In genomic region chr5:136982338-136982930, GRCm38 (mm10) we compare ENCODE assay signal across 10 mouse cellular contexts. TPM values are rescaled to one million over a fixed set of nuclear protein-coding genes. Genes with fewer than 3 reads are reported as not detected.
DNase-seq lines count a peak whose midpoint lies in the region; ATAC-seq and TF ChIP-seq lines count a peak whose summit lies in the region.
"Had no signal": no experiment of that assay in that cellular context is flagged by ENCODE, and none has a peak within 500 bp of the region (broad histone marks: within the 10 kb centered on the region; RNA-seq: fewer than 3 reads in every experiment).

No protein-coding gene starts in this region.

- peak; percentile 47 for DNase-seq in kidney, adult 2 months
- DNase-seq in embryo, embryonic 11 days: peak; percentile 61
- peak; percentile 60 for DNase-seq in neural tube, embryonic 11.5 days (ENCODE audit: low spot score)
- no peak for DNase-seq in frontal cortex, postnatal 14 days (ENCODE audit: low spot score in 2 of 2)

- ATAC-seq in kidney, embryonic 16.5 days (ENCODE audit: low FRiP score, low TSS enrichment): no peak; the same call in 1 of the 2 replicates
- no peak for ATAC-seq in neural tube, embryonic 11.5 days (ENCODE audit: insufficient read depth, low FRiP score, low TSS enrichment)

- H3K79me3 ChIP-seq in C2C12 (ENCODE audit: low read depth): no peaks in the 10 kb centered on the region

- H3K4me1 ChIP-seq in kidney, adult 2 months (ENCODE audit: control insufficient read depth, insufficient read depth, low read length): peaks cover 4% of the 10 kb centered on the region; the same call in 1 of the 2 replicates
- peaks cover 7% of the 10 kb centered on the region; the same call in 1 of the 2 replicates for H3K4me1 ChIP-seq in kidney, embryonic 16.5 days (ENCODE audit: insufficient read depth, low read length)
- no peaks in the 10 kb centered on the region for H3K4me1 ChIP-seq in ES-Bruce4 (ENCODE audit: control insufficient read depth, insufficient read depth, low read length)
- peaks cover 5% of the 10 kb centered on the region; the same call in 1 of the 2 replicates for H3K4me1 ChIP-seq in neural tube, embryonic 11.5 days (ENCODE audit: control insufficient read depth, insufficient read depth, low read length)

- no peaks in the 10 kb centered on the region for H3K36me3 ChIP-seq in kidney, adult 2 months (ENCODE audit: control insufficient read depth, insufficient read depth, low read length)
- peaks cover 14% of the 10 kb centered on the region for H3K36me3 ChIP-seq in kidney, embryonic 16.5 days (ENCODE audit: insufficient read depth, low read length)
- H3K36me3 ChIP-seq in C2C12 (ENCODE audit: control insufficient read depth, insufficient read depth) (peaks cover 24% of the 10 kb centered on the region), ES-Bruce4 (ENCODE audit: control insufficient read depth, insufficient read depth, low read length, poor library complexity, severe bottlenecking) (no peaks in the 10 kb centered on the region)
- 0 out of 2 replicates have a peak, but pooled peaks cover 2% of the 10 kb centered on the region for H3K36me3 ChIP-seq in neural tube, embryonic 11.5 days (ENCODE audit: control insufficient read depth, insufficient read depth, low read length)

- no peaks in the 10 kb centered on the region for H3K9me3 ChIP-seq in kidney, embryonic 16.5 days (ENCODE audit: low read length)
- H3K9me3 ChIP-seq in ES-Bruce4 (replicated peaks; ENCODE audit: control insufficient read depth, insufficient read depth, low read length, poor library complexity, severe bottlenecking): no peaks in the 10 kb centered on the region
- H3K9me3 ChIP-seq in neural tube, embryonic 11.5 days (ENCODE audit: control insufficient read depth, low read length): no peaks in the 10 kb centered on the region
- H3K9me3 ChIP-seq: embryonic facial prominence, embryonic 15.5 days; limb, embryonic 15.5 days; stomach, embryonic 15.5 days had no signal

- TF ChIP-seq POLR2A in kidney, adult 2 months (IDR thresholded peaks at IDR 0.05; ENCODE audit: low read depth, low read length): no peak
- no peak for TF ChIP-seq POLR2A in ES-Bruce4 (IDR thresholded peaks at IDR 0.05; ENCODE audit: insufficient read depth, low read length)

- no peaks in the 10 kb centered on the region for H3K27me3 ChIP-seq in kidney, adult 2 months (replicated peaks; ENCODE audit: control insufficient read depth, insufficient read depth, low read length)
- no peaks in the 10 kb centered on the region for H3K27me3 ChIP-seq in kidney, embryonic 16.5 days (ENCODE audit: insufficient read depth, low read length)
- H3K27me3 ChIP-seq in C2C12 (ENCODE audit: control insufficient read depth, insufficient read depth, insufficient read length): no peaks in the 10 kb centered on the region
- no peaks in the 10 kb centered on the region for H3K27me3 ChIP-seq in ES-Bruce4 (ENCODE audit: control insufficient read depth, insufficient read depth, low read length, poor library complexity, severe bottlenecking)
- H3K27me3 ChIP-seq in neural tube, embryonic 11.5 days (ENCODE audit: control insufficient read depth, insufficient read depth, low read length): no peaks in the 10 kb centered on the region
- H3K27me3 ChIP-seq: embryonic facial prominence, embryonic 15.5 days; limb, embryonic 15.5 days; stomach, embryonic 15.5 days had no signal

- no peak for TF ChIP-seq EP300 in ES-Bruce4 (IDR thresholded peaks at IDR 0.05; ENCODE audit: insufficient read depth, low read depth, low read length)

- WGBS in kidney, adult 2 months: 42% methylated on average over 16 of the region's 16 CpGs
- 53% methylated on average over 14 of the region's 16 CpGs for WGBS in kidney, embryonic 16.5 days
- WGBS in neural tube, embryonic 11.5 days: 52% methylated on average over 15 of the region's 16 CpGs

- H3K4me3 ChIP-seq in kidney, adult 2 months (ENCODE audit: insufficient read depth, low read depth, low read length): no peak overlapping the region
- H3K4me3 ChIP-seq in kidney, embryonic 16.5 days (ENCODE audit: low read length): no peak overlapping the region
- H3K4me3 ChIP-seq in C2C12 (ENCODE audit: insufficient read depth, poor library complexity, severe bottlenecking) (no peak overlapping the region), ES-Bruce4 (ENCODE audit: low read depth, low read length) (no peak overlapping the region)
- no peak overlapping the region for H3K4me3 ChIP-seq in neural tube, embryonic 11.5 days (ENCODE audit: low read depth, low read length)
- H3K4me3 ChIP-seq: embryonic facial prominence, embryonic 15.5 days; limb, embryonic 15.5 days; stomach, embryonic 15.5 days had no signal

- H3K9ac ChIP-seq in kidney, embryonic 16.5 days (replicated peaks; ENCODE audit: low read length): no peak overlapping the region
- no peak overlapping the region for H3K9ac ChIP-seq in ES-Bruce4 (ENCODE audit: low read depth, poor library complexity, severe bottlenecking)
- no peak overlapping the region for H3K9ac ChIP-seq in neural tube, embryonic 11.5 days (ENCODE audit: low read length)
- H3K9ac ChIP-seq: embryonic facial prominence, embryonic 15.5 days; limb, embryonic 15.5 days; stomach, embryonic 15.5 days had no signal

- TF ChIP-seq CTCF in kidney, adult 2 months (conservative IDR thresholded peaks at IDR 0.05; ENCODE audit: insufficient read depth, insufficient read length, low read depth, low read length): peak; percentile 57
- TF ChIP-seq CTCF in C2C12 (IDR thresholded peaks at IDR 0.05; ENCODE audit: control insufficient read depth, insufficient read depth, insufficient read length) (peak; percentile 35), ES-Bruce4 (IDR thresholded peaks at IDR 0.05; ENCODE audit: low read depth, low read length) (peak; percentile 47)

- H3K27ac ChIP-seq in kidney, adult 2 months (ENCODE audit: insufficient read depth, low read depth, low read length): no peak overlapping the region
- H3K27ac ChIP-seq in kidney, embryonic 16.5 days (ENCODE audit: low read length): no peak overlapping the region
- no peak overlapping the region for H3K27ac ChIP-seq in ES-Bruce4 (ENCODE audit: insufficient read depth, low read length)
- no peak overlapping the region for H3K27ac ChIP-seq in neural tube, embryonic 11.5 days (ENCODE audit: low read depth, low read length)
- H3K27ac ChIP-seq: embryonic facial prominence, embryonic 15.5 days; limb, embryonic 15.5 days; stomach, embryonic 15.5 days had no signal

- H3K4me2 ChIP-seq in kidney, embryonic 16.5 days (replicated peaks; ENCODE audit: low read depth, low read length): no peak overlapping the region
- no peak overlapping the region for H3K4me2 ChIP-seq in neural tube, embryonic 11.5 days (ENCODE audit: low read depth)
- H3K4me2 ChIP-seq: embryonic facial prominence, embryonic 15.5 days; limb, embryonic 15.5 days; stomach, embryonic 15.5 days had no signal

- peaks cover 18% of the 10 kb centered on the region for H3K79me2 ChIP-seq in C2C12 (ENCODE audit: control insufficient read depth, insufficient read depth)

- H3ac ChIP-seq in C2C12 (ENCODE audit: control insufficient read depth, insufficient read length, low read depth): no peak overlapping the region

TF ChIP-seq in C2C12, 6 proteins besides CTCF, POLR2A, EP300 and RAD21:
- TF ChIP-seq MAX (IDR thresholded peaks at IDR 0.05) (no peak), CEBPB (IDR thresholded peaks at IDR 0.05; ENCODE audit: low read depth) (no peak), MYOG (IDR thresholded peaks at IDR 0.05; ENCODE audit: control insufficient read depth, extremely low read depth, insufficient read length) (no peak), USF1 (IDR thresholded peaks at IDR 0.05; ENCODE audit: low read depth) (no peak), MYOD1 (IDR thresholded peaks at IDR 0.05; ENCODE audit: control insufficient read depth, insufficient read length, low read depth) (no peak), FOSL1 (IDR thresholded peaks at IDR 0.05; ENCODE audit: insufficient read depth, low read length, poor library complexity, severe bottlenecking) (no peak)

RNA-seq across cellular contexts. Expression of gene Plod3, which starts 4.4 kb away (rescaled TPM):
- polyA plus RNA-seq in kidney, adult 2 months (2012; rRNA removed): 44.0 and 46.9 TPM in 2 replicates
- polyA plus RNA-seq in kidney, embryonic 16.5 days (2015; fragmentation: Nextera tagmentation; extraction: Ambion mirVana): 59.7 and 64.4 TPM in 2 replicates
- polyA plus RNA-seq in C2C12 (2012; fragmentation: generic; extraction: Trizol) (140 TPM), ES-Bruce4 (2011; ENCODE audit: insufficient read depth, insufficient read length, low read depth, missing spikeins) (29.3 and 33.9 TPM in 2 replicates)
- polyA plus RNA-seq in neural tube, embryonic 11.5 days (2014; fragmentation: Nextera tagmentation; extraction: Ambion mirVana): 31.8 and 34.8 TPM in 2 replicates

RNA-seq across cellular contexts. Expression of gene Znhit1, which starts 5.4 kb away (rescaled TPM):
- polyA plus RNA-seq in kidney, adult 2 months (2012; rRNA removed): 99.7 and 105 TPM in 2 replicates
- 90.5 and 97.7 TPM in 2 replicates for polyA plus RNA-seq in kidney, embryonic 16.5 days (2015; fragmentation: Nextera tagmentation; extraction: Ambion mirVana)
- polyA plus RNA-seq in C2C12 (2012; fragmentation: generic; extraction: Trizol) (101 TPM), ES-Bruce4 (2011; ENCODE audit: insufficient read depth, insufficient read length, low read depth, missing spikeins) (26.6 and 27.0 TPM in 2 replicates)
- polyA plus RNA-seq in neural tube, embryonic 11.5 days (2014; fragmentation: Nextera tagmentation; extraction: Ambion mirVana): 103 and 106 TPM in 2 replicates

RNA-seq across cellular contexts. Expression of gene Cldn15, which starts 16.0 kb away (rescaled TPM):
- 28.2 and 33.1 TPM in 2 replicates for polyA plus RNA-seq in kidney, adult 2 months (2012; rRNA removed)
- 4.0 and 4.9 TPM in 2 replicates for polyA plus RNA-seq in kidney, embryonic 16.5 days (2015; fragmentation: Nextera tagmentation; extraction: Ambion mirVana)
- polyA plus RNA-seq in C2C12 (2012; fragmentation: generic; extraction: Trizol) (5.1 TPM), ES-Bruce4 (2011; ENCODE audit: insufficient read depth, insufficient read length, low read depth, missing spikeins) (not detected in 2 replicates)
- not detected in 2 replicates for polyA plus RNA-seq in neural tube, embryonic 11.5 days (2014; fragmentation: Nextera tagmentation; extraction: Ambion mirVana)

RNA-seq across cellular contexts. Expression of gene Fis1, which starts 29.4 kb away (rescaled TPM):
- 276 and 313 TPM in 2 replicates for polyA plus RNA-seq in kidney, adult 2 months (2012; rRNA removed)
- polyA plus RNA-seq in kidney, embryonic 16.5 days (2015; fragmentation: Nextera tagmentation; extraction: Ambion mirVana): 291 and 296 TPM in 2 replicates
- polyA plus RNA-seq in C2C12 (2012; fragmentation: generic; extraction: Trizol) (311 TPM), ES-Bruce4 (2011; ENCODE audit: insufficient read depth, insufficient read length, low read depth, missing spikeins) (87.8 and 97.5 TPM in 2 replicates)
- polyA plus RNA-seq in neural tube, embryonic 11.5 days (2014; fragmentation: Nextera tagmentation; extraction: Ambion mirVana): 285 and 320 TPM in 2 replicates

RNA-seq across cellular contexts. Expression of gene Vgf, which starts 43.8 kb away (rescaled TPM):
- 0.03 and 0.08 TPM in 2 replicates for polyA plus RNA-seq in kidney, adult 2 months (2012; rRNA removed)
- 0.24 and 0.28 TPM in 2 replicates for polyA plus RNA-seq in kidney, embryonic 16.5 days (2015; fragmentation: Nextera tagmentation; extraction: Ambion mirVana)
- polyA plus RNA-seq in C2C12 (2012; fragmentation: generic; extraction: Trizol) (0.28 TPM), ES-Bruce4 (2011; ENCODE audit: insufficient read depth, insufficient read length, low read depth, missing spikeins) (3.7 and 5.7 TPM in 2 replicates)
- 1.2 and 1.5 TPM in 2 replicates for polyA plus RNA-seq in neural tube, embryonic 11.5 days (2014; fragmentation: Nextera tagmentation; extraction: Ambion mirVana)

Comparison
In these comparisons a context has a peak if more than half of its experiments do, and no peak if none do; other contexts are left out.
1. DNase-seq: peak in kidney, adult 2 months (single experiment), embryo, embryonic 11 days (single experiment) and neural tube, embryonic 11.5 days (single experiment); none in frontal cortex, postnatal 14 days (0 of 2).
2. Peak in every context shown above with its lines, with median percentiles within 50 percentile points of each other: CTCF ChIP-seq.